Mouse (Mus musculus): ENCODE data around the gene Cyp4a32. TPM values are rescaled to one million over a fixed set of nuclear protein-coding genes. Genes with fewer than 3 reads are reported as not detected.
"Not testable (repeated sequence)": the region's sequence is repeated elsewhere in the genome, so short reads cannot be mapped to it uniquely, and the experiment has no call there.

The Cyp4a32 gene
- polyA plus RNA-seq, 1 experiment, result not detected

GRCm38 (mm10) chr4:115583036-115583435, 17.7 kb upstream of the Cyp4a32 start:
- no peaks in the 10 kb centered on the region; the same call in none of the 2 replicates for H3K36me3 ChIP-seq (ENCODE audit: control insufficient read depth)
- H3K4me1 ChIP-seq (ENCODE audit: control insufficient read depth), result peaks cover 14% of the 10 kb centered on the region
- peaks cover 12% of the 10 kb centered on the region for H3K9me3 ChIP-seq (ENCODE audit: control insufficient read depth, low read length)
- peak overlapping the region; percentile 39 for H3K4me3 ChIP-seq (replicated peaks)
- TF ChIP-seq TAL1 (IDR thresholded peaks at IDR 0.05; ENCODE audit: low read length), result peak; percentile 86
- peak; percentile 70 for TF ChIP-seq GATA1 (IDR thresholded peaks at IDR 0.05; ENCODE audit: low read length)
- H3K27me3 ChIP-seq (ENCODE audit: control insufficient read depth), result no peaks in the 10 kb centered on the region

- Histone ChIP-seq H3K27me3 (ENCODE audit: control insufficient read depth) (no peaks in the 10 kb centered on the region), H3K9me3 (ENCODE audit: control insufficient read depth, low read length) (no peaks in the 10 kb centered on the region), H3K4me1 (ENCODE audit: control insufficient read depth) (no peaks in the 10 kb centered on the region), H3K4me3 (replicated peaks) (no peak overlapping the region), H3K36me3 (ENCODE audit: control insufficient read depth) (no peaks in the 10 kb centered on the region)
- TF ChIP-seq GATA1 (IDR thresholded peaks at IDR 0.05; ENCODE audit: low read length), result no peak
- TF ChIP-seq TAL1 (IDR thresholded peaks at IDR 0.05; ENCODE audit: low read length), result no peak
These were observed 4.4 kb upstream of the Cyp4a32 start for GRCm38 (mm10) chr4:115596357-115596756.

DNA sequence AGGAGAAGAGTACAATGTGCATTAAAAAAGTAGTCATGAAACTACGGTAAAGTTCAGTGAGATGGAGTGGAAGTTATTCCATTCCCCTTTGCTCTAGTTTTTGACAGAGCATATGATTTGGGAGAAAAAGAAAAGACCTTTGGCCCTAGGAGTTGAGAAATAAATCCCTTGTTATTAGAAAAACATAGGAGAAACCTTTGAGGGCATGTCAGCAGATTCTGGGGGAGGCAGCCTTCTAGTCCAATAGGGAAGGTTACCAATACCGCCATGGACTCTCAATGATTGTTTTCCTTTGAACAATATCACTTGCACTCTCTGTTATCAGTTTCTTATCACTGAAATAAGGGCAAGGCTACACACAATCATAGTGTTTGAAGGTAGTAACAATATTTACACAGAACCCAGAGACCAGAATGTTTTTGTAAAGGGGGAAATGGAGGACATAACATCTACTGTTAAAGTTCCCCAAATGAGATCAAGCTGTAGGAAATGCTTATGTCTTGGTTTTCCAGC, 3.9 kb upstream of the Cyp4a32 start:
- H3K9me3 ChIP-seq (ENCODE audit: control insufficient read depth, low read length), result no peaks in the 10 kb centered on the region
- TF ChIP-seq TAL1 (IDR thresholded peaks at IDR 0.05; ENCODE audit: low read length) (no peak), GATA1 (IDR thresholded peaks at IDR 0.05; ENCODE audit: low read length) (no peak)

GRCm38 (mm10) chr4:115614005-115614404, 13.2 kb downstream of the Cyp4a32 start:
- no peaks in the 10 kb centered on the region for H3K36me3 ChIP-seq (ENCODE audit: control insufficient read depth)
- H3K4me1 ChIP-seq (ENCODE audit: control insufficient read depth), result no peaks in the 10 kb centered on the region
- no peaks in the 10 kb centered on the region for H3K27me3 ChIP-seq (ENCODE audit: control insufficient read depth)
- H3K4me3 ChIP-seq (replicated peaks), result no peak overlapping the region
- TF ChIP-seq TAL1 (IDR thresholded peaks at IDR 0.05; ENCODE audit: low read length) (no peak), GATA1 (IDR thresholded peaks at IDR 0.05; ENCODE audit: low read length) (no peak)
- H3K9me3 ChIP-seq (ENCODE audit: control insufficient read depth, low read length), result no peaks in the 10 kb centered on the region

More for the DNA sequence above, 3.9 kb upstream of the Cyp4a32 start:
- H3K4me1 ChIP-seq (ENCODE audit: control insufficient read depth), result no peaks in the 10 kb centered on the region
- H3K36me3 ChIP-seq (ENCODE audit: control insufficient read depth), result no peaks in the 10 kb centered on the region
- H3K27me3 ChIP-seq (ENCODE audit: control insufficient read depth), result no peaks in the 10 kb centered on the region
- H3K4me3 ChIP-seq (replicated peaks), result no peak overlapping the region

DNA sequence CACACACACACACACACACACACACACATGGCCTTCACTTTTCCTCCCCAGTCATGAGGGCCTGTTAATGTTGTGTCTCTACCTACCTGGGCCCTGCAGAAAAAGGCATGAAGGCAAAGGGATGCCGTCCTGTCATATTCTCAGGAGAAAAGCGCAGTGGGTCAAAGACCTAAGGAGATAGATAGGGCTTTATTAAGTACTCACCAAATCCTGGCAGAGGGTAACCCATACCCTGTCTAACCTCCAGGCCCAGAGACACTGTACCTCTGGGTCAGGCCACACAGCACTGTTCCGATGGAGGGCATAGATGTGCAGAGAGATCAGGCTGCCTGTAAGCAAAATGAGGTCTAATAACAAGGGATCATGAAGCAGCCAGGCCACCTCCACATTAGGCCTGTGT, 24.8 kb downstream of the Cyp4a32 start:
- not testable (repeated sequence) for H3K4me3 ChIP-seq (replicated peaks)

DNA sequence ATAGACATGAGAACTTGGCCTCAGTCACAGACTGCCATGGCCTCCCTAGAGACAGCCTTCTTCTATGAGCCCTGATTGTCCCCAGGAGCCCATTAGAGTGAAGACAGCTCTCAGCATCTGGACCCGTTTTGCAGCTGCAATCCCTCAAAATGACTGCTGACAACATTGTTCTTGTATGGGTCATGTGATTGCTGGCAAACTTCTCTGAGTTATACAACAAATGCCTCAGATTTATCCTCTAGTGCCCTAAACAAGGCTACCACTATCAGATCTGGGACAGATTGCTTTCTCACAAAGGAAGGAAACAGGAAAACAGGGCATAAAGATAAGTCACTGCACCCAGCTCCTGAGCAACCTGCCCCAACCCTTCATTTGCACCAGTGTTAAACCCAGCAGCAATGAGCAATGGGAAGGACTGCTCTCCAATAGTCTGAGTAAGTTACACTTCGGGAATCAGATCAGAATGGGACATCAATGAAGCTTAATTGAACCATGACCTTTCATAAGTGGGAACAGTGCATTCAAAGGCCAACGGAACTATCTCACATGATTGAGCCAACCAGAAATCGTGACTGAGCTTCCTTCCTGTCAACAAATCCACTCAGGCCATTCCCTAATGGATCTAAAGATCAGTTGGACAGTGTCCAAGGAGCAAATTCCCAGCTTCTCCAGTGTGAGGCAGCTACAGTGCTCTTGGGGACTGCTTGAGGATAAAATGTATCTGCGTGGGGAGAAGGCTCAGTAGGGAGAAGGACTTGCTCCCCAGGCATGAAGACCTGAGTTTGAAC, 42.4 kb downstream of the Cyp4a32 start:
- Histone ChIP-seq H3K27me3 (ENCODE audit: control insufficient read depth) (no peaks in the 10 kb centered on the region), H3K9me3 (ENCODE audit: control insufficient read depth, low read length) (no peaks in the 10 kb centered on the region), H3K4me1 (ENCODE audit: control insufficient read depth) (no peaks in the 10 kb centered on the region), H3K36me3 (ENCODE audit: control insufficient read depth) (no peaks in the 10 kb centered on the region), H3K4me3 (replicated peaks) (no peak overlapping the region)
- TF ChIP-seq TAL1 (IDR thresholded peaks at IDR 0.05; ENCODE audit: low read length) (no peak), GATA1 (IDR thresholded peaks at IDR 0.05; ENCODE audit: low read length) (no peak)

More for the DNA sequence above, 24.8 kb downstream of the Cyp4a32 start:
- H3K27me3 ChIP-seq (ENCODE audit: control insufficient read depth); H3K36me3 ChIP-seq (ENCODE audit: control insufficient read depth); H3K9me3 ChIP-seq (ENCODE audit: control insufficient read depth, low read length); H3K4me1 ChIP-seq (ENCODE audit: control insufficient read depth): not testable (repeated sequence)

GRCm38 (mm10) chr4:115645371-115645770, 44.6 kb downstream of the Cyp4a32 start:
- H3K4me3 ChIP-seq (replicated peaks), result no peak overlapping the region
- H3K36me3 ChIP-seq (ENCODE audit: control insufficient read depth), result no peaks in the 10 kb centered on the region
- no peaks in the 10 kb centered on the region for H3K27me3 ChIP-seq (ENCODE audit: control insufficient read depth)
- no peaks in the 10 kb centered on the region for H3K9me3 ChIP-seq (ENCODE audit: control insufficient read depth, low read length)
- H3K4me1 ChIP-seq (ENCODE audit: control insufficient read depth), result no peaks in the 10 kb centered on the region
- TF ChIP-seq TAL1 (IDR thresholded peaks at IDR 0.05; ENCODE audit: low read length) (no peak), GATA1 (IDR thresholded peaks at IDR 0.05; ENCODE audit: low read length) (no peak)

- Histone ChIP-seq H3K36me3 (ENCODE audit: control insufficient read depth) (no peaks in the 10 kb centered on the region), H3K4me3 (replicated peaks) (no peak within 1 kb of the TSS), H3K9me3 (ENCODE audit: control insufficient read depth, low read length) (no peaks in the 10 kb centered on the region), H3K4me1 (ENCODE audit: control insufficient read depth) (no peaks in the 10 kb centered on the region), H3K27me3 (ENCODE audit: control insufficient read depth) (no peaks in the 10 kb centered on the region)
- TF ChIP-seq TAL1 (IDR thresholded peaks at IDR 0.05; ENCODE audit: low read length) (no peak), GATA1 (IDR thresholded peaks at IDR 0.05; ENCODE audit: low read length) (no peak)
These were observed 46.8 kb downstream of the Cyp4a32 start, which contains the start of gene Cyp4b1 for GRCm38 (mm10) chr4:115647580-115647979. TSS of gene Cyp4b1 (minus strand) at chr4:115647723.

DNA sequence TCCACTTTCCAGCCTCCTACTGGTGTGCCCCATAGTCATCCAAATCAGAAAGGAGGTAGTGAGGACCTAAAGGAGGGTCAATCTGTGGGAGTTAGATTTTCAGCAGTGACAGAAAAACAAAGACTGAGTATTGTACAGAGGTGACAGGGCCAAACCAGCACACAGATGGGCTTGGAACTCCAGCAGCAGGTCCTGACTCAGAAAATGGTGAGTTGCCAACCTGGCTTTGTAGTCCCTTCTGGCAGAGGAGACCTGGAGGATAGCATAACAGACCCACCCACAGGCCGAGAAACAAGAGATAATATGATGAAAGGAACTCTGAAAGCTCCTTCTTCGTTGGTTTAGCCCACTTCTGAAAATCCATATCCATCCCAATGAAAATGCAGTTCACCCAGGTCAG, 48.0 kb downstream of the Cyp4a32 start:
- no peaks in the 10 kb centered on the region for H3K4me1 ChIP-seq (ENCODE audit: control insufficient read depth)
- no peaks in the 10 kb centered on the region for H3K9me3 ChIP-seq (ENCODE audit: control insufficient read depth, low read length)
- no peaks in the 10 kb centered on the region for H3K27me3 ChIP-seq (ENCODE audit: control insufficient read depth)
- no peak for TF ChIP-seq GATA1 (IDR thresholded peaks at IDR 0.05; ENCODE audit: low read length)
- no peak for TF ChIP-seq TAL1 (IDR thresholded peaks at IDR 0.05; ENCODE audit: low read length)
- H3K4me3 ChIP-seq (replicated peaks), result no peak overlapping the region
- no peaks in the 10 kb centered on the region for H3K36me3 ChIP-seq (ENCODE audit: control insufficient read depth)
